Mouse (Mus musculus): ENCODE measurements around the gene Trrap. TPM values are rescaled to one million over a fixed set of nuclear protein-coding genes. Genes with fewer than 3 reads are reported as not detected.
A peak's percentile ranks its signal among the peaks of the same experiment; 100 is the strongest.
"Not testable (repeated sequence)": the region's sequence is repeated elsewhere in the genome, so short reads cannot be mapped to it uniquely, and the experiment has no call there.

The Trrap gene
- polyA plus RNA-seq (2015; fragmentation: Nextera tagmentation; extraction: Ambion mirVana): 70.0 and 84.0 TPM in 2 replicates

DNA sequence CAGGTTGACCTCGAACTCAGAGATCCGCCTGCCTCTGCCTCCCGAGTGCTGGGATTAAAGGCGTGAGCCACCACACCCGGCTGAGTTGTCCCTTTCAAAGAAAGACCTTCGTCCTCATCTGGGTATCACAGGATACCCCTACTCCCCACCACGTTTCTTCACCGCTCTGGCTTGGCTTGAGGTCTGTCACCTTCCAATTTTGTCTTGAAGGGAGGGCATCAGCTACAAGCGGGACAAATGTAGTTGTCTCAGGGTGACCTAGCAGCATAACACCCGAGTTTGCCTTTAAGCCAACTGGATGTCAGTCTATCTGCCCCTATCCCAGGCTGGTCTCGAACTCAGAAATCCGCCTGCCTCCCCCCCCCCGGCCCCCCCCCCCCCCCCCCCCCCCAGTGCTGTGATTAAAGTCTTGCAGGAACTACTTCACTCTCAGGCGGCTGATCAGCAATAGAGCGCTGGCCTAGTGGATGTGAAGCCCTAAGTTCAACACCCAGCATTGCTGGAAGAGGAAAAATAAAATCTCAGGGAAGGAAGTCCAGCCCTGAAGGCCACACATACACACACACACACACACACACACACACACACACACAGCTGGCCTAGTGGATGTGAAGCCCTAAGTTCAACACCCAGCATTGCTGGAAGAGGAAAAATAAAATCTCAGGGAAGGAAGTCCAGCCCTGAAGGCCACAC lies at the start of gene Trrap:
Trrap (plus strand) TSS at position 627 of the 693 bp plus-strand sequence.
- peak within 1 kb of the TSS; percentile 98 for H3K4me3 ChIP-seq (replicated peaks)

GRCm38 (mm10) chr5:144719781-144720180 lies 47.8 kb upstream of the Trrap start:
- Histone ChIP-seq H3K4me3 (replicated peaks) (no peak overlapping the region), H3K27me3 (no peaks in the 10 kb centered on the region), H3K4me2 (no peak overlapping the region), H3K9ac (no peak overlapping the region), H3K9me3 (replicated peaks) (no peaks in the 10 kb centered on the region), H3K27ac (no peak overlapping the region), H3K36me3 (no peaks in the 10 kb centered on the region), H3K4me1 (no peaks in the 10 kb centered on the region)
- ATAC-seq (replicated peaks; ENCODE audit: low FRiP score): no peak
- 59% methylated on average over 6 of the region's 6 CpGs for whole genome bisulfite sequencing

More for the DNA sequence above, at the start of gene Trrap:
- Histone ChIP-seq H3K36me3 (peaks cover 24% of the 10 kb centered on the region), H3K27me3 (peaks cover 14% of the 10 kb centered on the region), H3K4me1 (peaks cover 14% of the 10 kb centered on the region), H3K4me2 (peak within 1 kb of the TSS; percentile 74), H3K27ac (peak within 1 kb of the TSS; percentile 99), H3K9ac (peak within 1 kb of the TSS; percentile 95)
- H3K9me3 ChIP-seq (replicated peaks): not testable (repeated sequence)
- peak; percentile 28 for ATAC-seq (replicated peaks; ENCODE audit: low FRiP score)
- 87% methylated on average over 12 of the region's 15 CpGs for WGBS

DNA sequence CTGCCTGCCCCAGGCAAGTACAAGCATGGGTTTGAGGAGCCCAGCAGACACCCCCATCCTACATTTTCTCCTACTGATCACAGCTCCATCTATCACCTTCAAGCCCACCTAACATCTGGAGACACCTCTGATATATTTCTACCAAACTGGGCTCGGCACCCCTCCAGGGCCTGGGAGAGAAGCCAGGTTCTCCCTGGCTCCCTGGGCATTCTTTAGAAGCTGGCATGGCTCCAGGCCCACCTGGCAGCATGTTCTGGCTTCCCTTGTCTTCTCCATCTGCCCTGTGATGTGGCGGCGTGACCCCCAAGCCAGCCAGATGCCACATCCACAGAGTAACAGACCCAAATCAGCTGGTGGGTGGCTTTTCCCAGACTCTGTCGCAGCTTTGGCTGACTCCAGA lies 47.3 kb upstream of the Trrap start:
- Histone ChIP-seq H3K4me1 (no peaks in the 10 kb centered on the region), H3K4me2 (no peak overlapping the region), H3K27ac (no peak overlapping the region), H3K4me3 (replicated peaks) (no peak overlapping the region), H3K27me3 (no peaks in the 10 kb centered on the region), H3K9me3 (replicated peaks) (no peaks in the 10 kb centered on the region), H3K36me3 (no peaks in the 10 kb centered on the region), H3K9ac (no peak overlapping the region)
- 86% methylated on average over 4 of the region's 4 CpGs for WGBS
- ATAC-seq (replicated peaks; ENCODE audit: low FRiP score): no peak

- no peak for ATAC-seq (replicated peaks; ENCODE audit: low FRiP score)
- Histone ChIP-seq H3K27me3 (0 out of 2 replicates have a peak, but pooled peaks cover 7% of the 10 kb centered on the region), H3K27ac (no peak overlapping the region), H3K9ac (no peak overlapping the region), H3K4me1 (no peaks in the 10 kb centered on the region), H3K9me3 (replicated peaks) (no peaks in the 10 kb centered on the region), H3K4me2 (no peak overlapping the region), H3K4me3 (replicated peaks) (no peak overlapping the region), H3K36me3 (no peaks in the 10 kb centered on the region)
- WGBS: 45% methylated on average over 2 of the region's 2 CpGs
Observed at GRCm38 (mm10) chr5:144724926-144725325, 42.6 kb upstream of the Trrap start.

DNA sequence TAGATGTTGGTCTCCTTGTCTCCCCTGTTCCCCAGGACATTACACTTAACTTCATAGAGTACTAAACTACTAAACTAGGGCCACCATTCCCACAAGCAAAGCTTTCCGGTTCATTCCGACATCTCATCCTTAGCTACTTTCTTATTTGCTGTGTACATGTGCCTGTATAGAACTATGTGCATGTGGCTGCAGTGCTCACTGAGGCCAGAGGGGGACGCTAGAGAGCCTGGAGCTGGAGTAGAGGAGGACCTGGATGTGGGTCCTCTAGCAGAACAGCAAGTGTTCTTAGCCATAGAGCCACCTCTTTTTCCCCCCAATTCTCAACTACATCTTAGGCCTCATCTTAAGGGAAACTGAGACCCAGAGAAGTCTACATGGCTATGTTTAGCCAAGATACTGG lies 42.0 kb upstream of the Trrap start:
- Histone ChIP-seq H3K4me2 (no peak overlapping the region), H3K4me3 (replicated peaks) (no peak overlapping the region), H3K36me3 (no peaks in the 10 kb centered on the region), H3K4me1 (no peaks in the 10 kb centered on the region), H3K27ac (no peak overlapping the region), H3K9ac (no peak overlapping the region), H3K27me3 (0 out of 2 replicates have a peak, but pooled peaks cover 7% of the 10 kb centered on the region), H3K9me3 (replicated peaks) (no peaks in the 10 kb centered on the region)
- ATAC-seq (replicated peaks; ENCODE audit: low FRiP score): no peak
- WGBS: 78% methylated on average over 3 of the region's 3 CpGs

DNA sequence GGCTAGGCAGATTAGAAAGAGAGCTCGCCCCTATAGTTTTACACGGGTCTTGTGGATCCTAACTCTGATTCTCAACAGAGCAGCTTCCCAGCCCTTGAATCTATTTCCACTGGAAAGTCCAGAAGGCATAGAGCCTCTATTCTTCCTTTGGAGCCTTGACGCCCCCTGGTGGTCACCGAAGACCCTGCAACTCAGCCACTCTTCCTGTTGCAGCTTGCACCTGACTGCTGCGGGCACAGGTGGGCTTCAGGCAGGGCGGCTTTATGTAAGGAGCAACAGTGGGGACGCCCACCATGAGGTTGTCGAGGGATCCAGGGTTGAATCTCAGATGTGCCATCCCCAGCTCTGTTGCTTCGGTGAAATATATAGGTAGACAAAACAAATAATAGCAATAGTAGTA lies 40.4 kb upstream of the Trrap start:
- Histone ChIP-seq H3K4me2 (no peak overlapping the region), H3K9me3 (replicated peaks) (no peaks in the 10 kb centered on the region), H3K27ac (no peak overlapping the region), H3K36me3 (no peaks in the 10 kb centered on the region), H3K4me3 (replicated peaks) (no peak overlapping the region), H3K9ac (no peak overlapping the region), H3K4me1 (no peaks in the 10 kb centered on the region), H3K27me3 (0 out of 2 replicates have a peak, but pooled peaks cover 7% of the 10 kb centered on the region)
- ATAC-seq (replicated peaks; ENCODE audit: low FRiP score): no peak
- 9% methylated on average over 9 of the region's 9 CpGs for WGBS

- no peak overlapping the region for H3K4me3 ChIP-seq (replicated peaks)
- no peak overlapping the region for H3K9ac ChIP-seq
- no peak overlapping the region for H3K4me2 ChIP-seq
- H3K4me1 ChIP-seq: no peaks in the 10 kb centered on the region
- H3K27me3 ChIP-seq: 0 out of 2 replicates have a peak, but pooled peaks cover 7% of the 10 kb centered on the region
- no peaks in the 10 kb centered on the region for H3K36me3 ChIP-seq
- ATAC-seq (replicated peaks; ENCODE audit: low FRiP score): no peak
- no peak overlapping the region for H3K27ac ChIP-seq
- 52% methylated on average over 5 of the region's 5 CpGs for WGBS
- no peaks in the 10 kb centered on the region for H3K9me3 ChIP-seq (replicated peaks)
Observed at GRCm38 (mm10) chr5:144728237-144728636, 39.3 kb upstream of the Trrap start.

GRCm38 (mm10) chr5:144729216-144729615 lies 38.3 kb upstream of the Trrap start:
- Histone ChIP-seq H3K27me3 (0 out of 2 replicates have a peak, but pooled peaks cover 7% of the 10 kb centered on the region), H3K4me1 (no peaks in the 10 kb centered on the region), H3K27ac (no peak overlapping the region), H3K9ac (no peak overlapping the region), H3K4me3 (replicated peaks) (no peak overlapping the region), H3K36me3 (no peaks in the 10 kb centered on the region), H3K9me3 (replicated peaks) (no peaks in the 10 kb centered on the region), H3K4me2 (no peak overlapping the region)
- WGBS: 90% methylated on average over 8 of the region's 8 CpGs
- no peak for ATAC-seq (replicated peaks; ENCODE audit: low FRiP score)

GRCm38 (mm10) chr5:144733953-144734352 lies 33.6 kb upstream of the Trrap start:
- no peaks in the 10 kb centered on the region for H3K36me3 ChIP-seq
- 32% methylated on average over 4 of the region's 4 CpGs for WGBS
- no peak for ATAC-seq (replicated peaks; ENCODE audit: low FRiP score)
- no peaks in the 10 kb centered on the region for H3K9me3 ChIP-seq (replicated peaks)
- H3K27me3 ChIP-seq: no peaks in the 10 kb centered on the region
- H3K27ac ChIP-seq: no peak overlapping the region
- H3K4me3 ChIP-seq (replicated peaks): no peak overlapping the region
- H3K4me1 ChIP-seq: no peaks in the 10 kb centered on the region
- no peak overlapping the region for H3K4me2 ChIP-seq
- no peak overlapping the region for H3K9ac ChIP-seq

GRCm38 (mm10) chr5:144734949-144735348 lies 32.6 kb upstream of the Trrap start:
- Histone ChIP-seq H3K4me3 (replicated peaks) (no peak overlapping the region), H3K27ac (no peak overlapping the region), H3K9ac (no peak overlapping the region), H3K4me1 (no peaks in the 10 kb centered on the region), H3K4me2 (no peak overlapping the region), H3K36me3 (no peaks in the 10 kb centered on the region), H3K27me3 (no peaks in the 10 kb centered on the region), H3K9me3 (replicated peaks) (no peaks in the 10 kb centered on the region)
- 27% methylated on average over 8 of the region's 8 CpGs for WGBS
- no peak; the same call in 1 of the 2 replicates for ATAC-seq (replicated peaks; ENCODE audit: low FRiP score)

GRCm38 (mm10) chr5:144737101-144737500 lies 30.4 kb upstream of the Trrap start:
- no peaks in the 10 kb centered on the region for H3K36me3 ChIP-seq
- no peak overlapping the region for H3K4me2 ChIP-seq
- 78% methylated on average over 14 of the region's 14 CpGs for WGBS
- H3K4me1 ChIP-seq: no peaks in the 10 kb centered on the region
- H3K9ac ChIP-seq: no peak overlapping the region
- H3K9me3 ChIP-seq (replicated peaks): no peaks in the 10 kb centered on the region
- H3K27ac ChIP-seq: no peak overlapping the region
- ATAC-seq (replicated peaks; ENCODE audit: low FRiP score): no peak
- no peak overlapping the region for H3K4me3 ChIP-seq (replicated peaks)
- H3K27me3 ChIP-seq: no peaks in the 10 kb centered on the region

DNA sequence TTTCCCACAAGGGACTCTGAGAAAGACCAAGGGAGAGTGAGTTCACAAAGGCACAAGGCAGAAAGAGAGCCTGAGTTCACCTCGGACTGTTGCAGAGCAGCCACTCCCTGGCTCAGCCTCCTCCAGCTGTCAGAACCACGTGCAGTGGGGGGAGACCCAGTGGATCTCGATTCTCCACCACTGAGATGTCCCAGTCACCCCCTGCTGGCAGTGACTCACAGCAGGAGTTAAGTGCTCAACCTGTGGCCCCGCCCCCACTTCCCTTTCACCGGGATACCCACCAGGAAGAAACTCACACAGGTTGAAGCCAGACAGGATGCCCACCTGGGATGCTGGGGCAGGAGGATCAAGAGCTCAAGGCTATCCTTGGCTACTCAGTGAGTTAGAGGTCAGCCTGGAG lies 15.1 kb upstream of the Trrap start:
- no peaks in the 10 kb centered on the region for H3K27me3 ChIP-seq
- 16% methylated on average over 5 of the region's 5 CpGs for WGBS
- no peak overlapping the region for H3K4me2 ChIP-seq
- no peak overlapping the region for H3K4me3 ChIP-seq (replicated peaks)
- no peaks in the 10 kb centered on the region for H3K36me3 ChIP-seq
- H3K9ac ChIP-seq: no peak overlapping the region
- ATAC-seq (replicated peaks; ENCODE audit: low FRiP score): no peak
- peaks cover 5% of the 10 kb centered on the region for H3K4me1 ChIP-seq
- no peaks in the 10 kb centered on the region for H3K9me3 ChIP-seq (replicated peaks)
- no peak overlapping the region for H3K27ac ChIP-seq

DNA sequence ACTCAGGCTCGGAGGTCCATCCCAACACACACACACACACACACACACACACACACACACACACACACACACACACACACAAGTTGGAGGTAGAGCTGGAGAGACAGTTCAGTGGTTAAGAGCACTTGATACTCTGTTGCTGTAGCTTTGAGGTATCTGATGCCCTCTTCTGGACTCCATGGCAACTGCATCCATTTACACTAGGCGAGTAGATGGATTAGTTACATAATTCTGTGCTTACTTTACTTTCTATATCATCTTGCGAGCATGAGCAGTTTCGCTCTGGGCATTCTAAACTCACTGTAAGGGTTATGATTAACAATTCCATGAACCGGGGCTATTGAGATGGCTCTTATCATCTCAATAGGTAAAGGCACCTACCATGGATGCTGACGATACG lies 14.5 kb upstream of the Trrap start:
- 67% methylated on average over 7 of the region's 7 CpGs for WGBS
- H3K4me3 ChIP-seq (replicated peaks): no peak overlapping the region
- no peak overlapping the region for H3K4me2 ChIP-seq
- H3K36me3 ChIP-seq: no peaks in the 10 kb centered on the region
- peaks cover 5% of the 10 kb centered on the region for H3K4me1 ChIP-seq
- H3K9me3 ChIP-seq (replicated peaks): no peaks in the 10 kb centered on the region
- H3K27ac ChIP-seq: no peak overlapping the region
- H3K9ac ChIP-seq: no peak overlapping the region
- ATAC-seq (replicated peaks; ENCODE audit: low FRiP score): no peak
- no peaks in the 10 kb centered on the region for H3K27me3 ChIP-seq

Measured in kidney, embryonic 15.5 days (tissue).